Comparison of ENCODE assay signal across 11 mouse cellular contexts in the genomic region with DNA sequence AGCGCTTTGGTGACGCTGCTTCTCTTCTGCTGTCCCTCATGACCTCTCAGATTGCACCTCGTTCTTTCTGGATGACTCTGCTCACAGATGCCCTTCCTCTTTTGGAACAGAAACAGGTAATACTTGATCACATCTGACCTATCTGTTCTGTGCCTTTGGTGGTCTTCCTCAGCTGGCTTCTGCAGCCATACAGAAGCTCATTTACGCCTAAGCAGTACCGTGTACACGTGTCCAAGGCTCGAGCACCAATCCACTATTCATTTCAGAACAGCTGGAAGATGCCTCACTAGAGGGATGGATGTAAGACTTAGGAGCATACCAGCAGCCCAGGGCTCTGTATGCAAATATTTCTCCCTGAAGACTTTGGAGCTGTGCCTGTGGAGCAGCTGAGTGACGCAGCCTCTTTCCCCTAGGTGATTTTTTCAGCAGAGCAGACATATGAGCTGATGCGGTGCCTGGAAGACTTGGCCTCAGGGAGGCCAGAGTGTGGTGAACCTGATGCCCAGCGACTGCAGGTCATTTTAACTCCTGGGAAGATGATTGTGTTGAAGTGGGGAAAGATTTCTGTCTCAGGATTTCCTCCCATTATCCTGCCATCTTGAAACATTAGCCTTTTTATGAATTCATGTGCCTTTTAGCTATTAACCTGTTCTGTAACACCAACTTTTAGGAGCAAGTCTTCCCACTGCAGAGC.
"Had no signal": no experiment of that assay in that cellular context is flagged by ENCODE, and none has a peak within 500 bp of the region (broad histone marks: within the 10 kb centered on the region; RNA-seq: fewer than 3 reads in every experiment).

No protein-coding gene starts in this region.

- H3K27ac ChIP-seq: kidney, postnatal 0 days; limb, embryonic 13.5 days; liver, embryonic 14.5 days; midbrain, embryonic 12.5 days had no signal

- H3K4me3 ChIP-seq: limb, embryonic 13.5 days; midbrain, embryonic 12.5 days had no signal

- H3K9ac ChIP-seq: limb, embryonic 13.5 days; liver, embryonic 14.5 days; midbrain, embryonic 12.5 days had no signal

- H3K9me3 ChIP-seq: limb, embryonic 13.5 days; midbrain, embryonic 12.5 days had no signal

- H3K27me3 ChIP-seq: limb, embryonic 13.5 days; midbrain, embryonic 12.5 days had no signal

- H3K4me2 ChIP-seq: limb, embryonic 13.5 days; midbrain, embryonic 12.5 days had no signal

- DNase-seq: kidney, adult 9 months; kidney, postnatal 36 days; left cerebral cortex, postnatal 4 days; lung, adult 18-20 months; retina, postnatal 1 day; right cerebral cortex, postnatal 4 days; thymus, postnatal 14 days had no signal

- H3K4me1 ChIP-seq: limb, embryonic 13.5 days; midbrain, embryonic 12.5 days had no signal
